Mouse (Mus musculus) MEL (cell line): Measurements from ENCODE around the gene Kansl1. TPM values are rescaled to one million over a fixed set of nuclear protein-coding genes. Genes with fewer than 3 reads are reported as not detected.
A peak's percentile ranks its signal among the peaks of the same experiment; 100 is the strongest.

Experiments
- DNase-seq: peaks from one replicate; pipeline ENCODE4 v3.0.0; 2011; ENCODE audit warnings: low read depth, low spot score
- H3K27ac ChIP-seq: 2 replicates; pipeline ENCODE4 v1.5.1; 2012; ENCODE audit warnings: low read depth, mild to moderate bottlenecking, control low read depth, low read length, moderate library complexity; ENCODE audit not compliant: control insufficient read depth
- H3K27me3 ChIP-seq, 2 experiments: fragments of 150-350 bp in 1 of 2; sonication (generic) in 1 of 2; 2 replicates each; pipeline ENCODE4 v1.6.1; 2012; ENCODE audit warnings: low read length in 2 of 2, mild to moderate bottlenecking in 2 of 2, improper control_type of control experiment in 1 of 2, moderate library complexity in 1 of 2; ENCODE audit not compliant: insufficient read depth in 2 of 2, control insufficient read depth in 1 of 2
- H3K36me3 ChIP-seq, 2 experiments: 2 replicates each; pipeline ENCODE4 v1.6.1; 2012 to 2014; ENCODE audit warnings: low read length in 2 of 2, improper control_type of control experiment in 1 of 2, inconsistent platforms in 1 of 2, mild to moderate bottlenecking in 1 of 2; ENCODE audit not compliant: insufficient read depth in 2 of 2, control insufficient read depth in 1 of 2
- H3K4me1 ChIP-seq, 2 experiments: fragments of 150-350 bp in 1 of 2; sonication (generic) in 1 of 2; 2 replicates each; pipeline ENCODE4 v1.6.1; 2012; ENCODE audit warnings: low read length in 2 of 2, improper control_type of control experiment in 1 of 2, mild to moderate bottlenecking in 1 of 2; ENCODE audit not compliant: insufficient read depth in 2 of 2, control insufficient read depth in 1 of 2
- H3K4me3 ChIP-seq, 2 experiments: fragments of 150-350 bp in 1 of 2; sonication (generic) in 1 of 2; 2 replicates each; pipeline ENCODE4 v1.5.1; 2012; ENCODE audit warnings: low read depth in 2 of 2, low read length in 2 of 2, mild to moderate bottlenecking in 2 of 2, moderate library complexity in 2 of 2, control low read depth in 1 of 2, improper control_type of control experiment in 1 of 2; ENCODE audit not compliant: control insufficient read depth in 1 of 2, insufficient read depth in 1 of 2
- H3K79me2 ChIP-seq: 2 replicates; pipeline ENCODE4 v1.6.1; 2012; ENCODE audit warnings: mild to moderate bottlenecking, low read length, moderate library complexity; ENCODE audit not compliant: control insufficient read depth, poor library complexity, insufficient read depth
- H3K9ac ChIP-seq: 2 replicates; pipeline ENCODE4 v1.6.1; 2012; ENCODE audit warnings: low read depth, mild to moderate bottlenecking, control low read depth, low read length, moderate library complexity; ENCODE audit not compliant: control insufficient read depth, poor library complexity, severe bottlenecking
- H3K9me3 ChIP-seq: fragments of 150-350 bp; sonication (generic); replicated peaks from 2 replicates; pipeline ENCODE4 v1.6.1; 2012; ENCODE audit warnings: mild to moderate bottlenecking, low read length, improper control_type of control experiment, moderate library complexity; ENCODE audit not compliant: insufficient read depth
- BHLHE40 ChIP-seq: IDR thresholded peaks from 2 replicates; pipeline ENCODE4 v1.6.1; 2012; ENCODE audit warnings: low read depth, mild to moderate bottlenecking, inconsistent platforms, low read length, improper control_type of control experiment, borderline replicate concordance
- CHD1 ChIP-seq: IDR thresholded peaks from 2 replicates; pipeline ENCODE4 v1.6.1; 2012; ENCODE audit warnings: low read depth, mild to moderate bottlenecking, inconsistent platforms, low read length, improper control_type of control experiment
- ELF1 ChIP-seq: IDR thresholded peaks from 2 replicates; pipeline ENCODE4 v1.6.1; 2014; ENCODE audit warnings: low read depth, mild to moderate bottlenecking, inconsistent platforms, low read length, improper control_type of control experiment, moderate library complexity
- EP300 ChIP-seq, 2 experiments: IDR thresholded peaks; 2 replicates each; pipeline ENCODE4 v1.6.1; 2011; ENCODE audit warnings: improper control_type of control experiment in 2 of 2, low read length in 2 of 2, low read depth in 1 of 2, mild to moderate bottlenecking in 1 of 2
- ETS1 ChIP-seq: IDR thresholded peaks from 2 replicates; pipeline ENCODE4 v1.6.1; 2012; ENCODE audit warnings: low read depth, mild to moderate bottlenecking, inconsistent platforms, low read length, improper control_type of control experiment, moderate library complexity
- GATA1 ChIP-seq: IDR thresholded peaks from 2 replicates; pipeline ENCODE4 v1.6.1; 2011; ENCODE audit warnings: low read depth, low read length, improper control_type of control experiment
- HCFC1 ChIP-seq: IDR thresholded peaks from 2 replicates; pipeline ENCODE4 v1.6.1; 2012; ENCODE audit warnings: low read depth, mild to moderate bottlenecking, inconsistent platforms, low read length, improper control_type of control experiment, moderate library complexity
- KAT2A ChIP-seq: conservative IDR thresholded peaks from 2 replicates; pipeline ENCODE4 v1.6.1; 2012; ENCODE audit warnings: low read depth, low read length, improper control_type of control experiment, inconsistent platforms
- MAX ChIP-seq: IDR thresholded peaks from 2 replicates; pipeline ENCODE4 v1.6.1; 2011; ENCODE audit warnings: low read length, improper control_type of control experiment
- MAZ ChIP-seq: IDR thresholded peaks from 2 replicates; pipeline ENCODE4 v1.6.1; 2012; ENCODE audit warnings: low read depth, mild to moderate bottlenecking, inconsistent platforms, low read length, improper control_type of control experiment
- MEF2A ChIP-seq: IDR thresholded peaks from 2 replicates; pipeline ENCODE4 v1.6.1; 2014; ENCODE audit warnings: low read depth, mild to moderate bottlenecking, inconsistent platforms, low read length, improper control_type of control experiment; ENCODE audit not compliant: poor library complexity, insufficient replicate concordance, severe bottlenecking; ENCODE audit errors: extremely low read depth
- MXI1 ChIP-seq: IDR thresholded peaks from 2 replicates; pipeline ENCODE4 v1.6.1; 2011; ENCODE audit warnings: mild to moderate bottlenecking, low read depth, low read length, improper control_type of control experiment
- MYB ChIP-seq: IDR thresholded peaks from 2 replicates; pipeline ENCODE4 v1.6.1; 2011; ENCODE audit warnings: mild to moderate bottlenecking, low read depth, low read length, improper control_type of control experiment
- MYC ChIP-seq: IDR thresholded peaks from 2 replicates; pipeline ENCODE4 v1.6.1; 2011; ENCODE audit warnings: low read depth, mild to moderate bottlenecking, low read length, improper control_type of control experiment, moderate library complexity
- NELFE ChIP-seq: IDR thresholded peaks from 2 replicates; pipeline ENCODE4 v1.6.1; 2011; ENCODE audit warnings: low read depth, low read length, improper control_type of control experiment
- NRF1 ChIP-seq: IDR thresholded peaks from 2 replicates; pipeline ENCODE4 v1.6.1; 2014; ENCODE audit warnings: low read depth, mild to moderate bottlenecking, inconsistent platforms, low read length, improper control_type of control experiment, moderate library complexity; ENCODE audit not compliant: poor library complexity, insufficient read depth, severe bottlenecking
- POLR2AphosphoS2 ChIP-seq: IDR thresholded peaks from 2 replicates; pipeline ENCODE4 v1.6.1; 2011; ENCODE audit warnings: low read length, improper control_type of control experiment
- POLR2AphosphoS5 ChIP-seq: IDR thresholded peaks from 2 replicates; pipeline ENCODE4 v1.6.1; 2012; ENCODE audit warnings: low read depth, borderline replicate concordance, mild to moderate bottlenecking, inconsistent platforms, low read length, moderate library complexity, mixed read lengths
- RAD21 ChIP-seq: IDR thresholded peaks from 2 replicates; pipeline ENCODE4 v1.6.1; 2011; ENCODE audit warnings: mild to moderate bottlenecking, low read depth, low read length, improper control_type of control experiment
- RCOR1 ChIP-seq: IDR thresholded peaks from 2 replicates; pipeline ENCODE4 v1.6.1; 2012; ENCODE audit warnings: low read depth, mild to moderate bottlenecking, inconsistent platforms, low read length, improper control_type of control experiment
- SIN3A ChIP-seq: IDR thresholded peaks from 2 replicates; pipeline ENCODE4 v1.6.1; 2012; ENCODE audit warnings: low read length, improper control_type of control experiment, inconsistent platforms
- SMC3 ChIP-seq: IDR thresholded peaks from 2 replicates; pipeline ENCODE4 v1.6.1; 2011; ENCODE audit warnings: low read depth, low read length, improper control_type of control experiment
- TBP ChIP-seq: IDR thresholded peaks from 2 replicates; pipeline ENCODE4 v1.8.0; 2011; ENCODE audit warnings: low read depth, low read length, improper control_type of control experiment
- TCF12 ChIP-seq: IDR thresholded peaks from 2 replicates; pipeline ENCODE4 v1.6.1; 2014; ENCODE audit warnings: low read depth, mild to moderate bottlenecking, inconsistent platforms, low read length, improper control_type of control experiment, moderate library complexity
- USF1 ChIP-seq: IDR thresholded peaks from 2 replicates; pipeline ENCODE4 v1.6.1; 2014; ENCODE audit warnings: low read depth, mild to moderate bottlenecking, inconsistent platforms, low read length, improper control_type of control experiment, moderate library complexity
- ZC3H11A ChIP-seq: IDR thresholded peaks from 2 replicates; pipeline ENCODE4 v1.6.1; 2012; ENCODE audit warnings: low read depth, mild to moderate bottlenecking, inconsistent platforms, low read length, improper control_type of control experiment
- ZMIZ1 ChIP-seq: IDR thresholded peaks from 2 replicates; pipeline ENCODE4 v1.6.1; 2012; ENCODE audit warnings: low read depth, mild to moderate bottlenecking, inconsistent platforms, low read length, improper control_type of control experiment, moderate library complexity
- ZNF384 ChIP-seq: IDR thresholded peaks from 2 replicates; pipeline ENCODE4 v1.6.1; 2012; ENCODE audit warnings: low read depth, mild to moderate bottlenecking, inconsistent platforms, low read length, improper control_type of control experiment
- polyA plus RNA-seq, 2 experiments: library from polyadenylated mRNA; stranded (reverse) in 1 of 2; unstranded in 1 of 2; fragments of >175 nt in 1 of 2; fragments of >200 nt in 1 of 2; gene quantifications; 2 replicates each; pipeline versions ENCODE4 v1.2.1 to v1.2.4; 2012; ENCODE audit warnings: low replicate concordance in 2 of 2, low read depth in 1 of 2; ENCODE audit not compliant: insufficient read length in 2 of 2, insufficient read depth in 1 of 2, missing spikeins in 1 of 2
- total RNA-seq: library from RNA; depleted of rRNA; stranded (reverse); fragments of 300-350 nt; gene quantifications from 2 replicates; pipeline ENCODE4 v1.2.3, GENCODE M21; 2012

Kansl1 gene
- total and polyA plus RNA-seq, 3 experiments, result 14.9 to 76.3 (median 56.4) TPM

GRCm38 (mm10) chr11:104440521-104441474 is 27.9 kb downstream of the Kansl1 start:
- H3K9ac ChIP-seq, result peak overlapping the region; percentile 91
- no peak for TF ChIP-seq SMC3
- TF ChIP-seq RAD21, result no peak
- no peak for TF ChIP-seq GATA1
- TF ChIP-seq BHLHE40, result no peak
- peak; percentile 79 for TF ChIP-seq ZNF384
- no peak for TF ChIP-seq POLR2AphosphoS5
- no peak for TF ChIP-seq MAZ
- no peak for TF ChIP-seq RCOR1
- TF ChIP-seq MEF2A, result no peak
- no peak for TF ChIP-seq TCF12
- no peak for TF ChIP-seq HCFC1
- TF ChIP-seq ZC3H11A, result no peak
- TF ChIP-seq ETS1, result peak; percentile 4; the same call in 1 of the 2 replicates
- TF ChIP-seq TBP, result 0 out of 2 replicates have a peak, but pooled peaks have one; percentile 37
- TF ChIP-seq USF1, result peak; percentile 84
- peak; percentile 69 for TF ChIP-seq MAX
- no peak for TF ChIP-seq ZMIZ1
- TF ChIP-seq POLR2AphosphoS2, result no peak
- TF ChIP-seq KAT2A, result no peak
- no peak for TF ChIP-seq MYC
- 0 out of 2 replicates have a peak, but pooled peaks have one; percentile 15 for TF ChIP-seq SIN3A
- TF ChIP-seq NELFE, result no peak
- TF ChIP-seq EP300 (IDR thresholded peaks at IDR 0.05; ENCODE audit: low read depth in 1 of 2, low read length in 2 of 2), result 0 out of 4 replicates have a peak, but pooled peaks of 1 of the 2 experiments have one; percentile 5
- no peak for TF ChIP-seq NRF1
- no peak for TF ChIP-seq MYB
- no peak for TF ChIP-seq ELF1
- TF ChIP-seq CHD1, result peak; percentile 94; the same call in 1 of the 2 replicates
- TF ChIP-seq MXI1, result peak; percentile 92
- H3K27ac ChIP-seq, result peak overlapping the region; percentile 95
- H3K36me3 ChIP-seq, result peaks cover 0 to 62% of the 10 kb centered on the region in 2 experiments; a peak in 2 of 4 replicates
- H3K4me3 ChIP-seq, result peak overlapping the region; percentile 68 to 74
- H3K79me2 ChIP-seq, result peaks cover 60% of the 10 kb centered on the region
- peaks cover 19 to 57% of the 10 kb centered on the region in 2 experiments for H3K4me1 ChIP-seq
- DNase-seq, result peak; percentile 72
- no peaks in the 10 kb centered on the region for H3K27me3 ChIP-seq
- H3K9me3 ChIP-seq, result no peaks in the 10 kb centered on the region
